Mouse (Mus musculus) C3H10T1/2 (cell line): ENCODE results near the gene Fam114a2. TPM values are rescaled to one million over a fixed set of nuclear protein-coding genes. Genes with fewer than 3 reads are reported as not detected.

Experiments used
- polyA plus RNA-seq, 2 experiments: library from polyadenylated mRNA; unstranded; fragments of >200 nt; fragmentation: generic; extraction: Trizol; gene quantifications; one replicate each; pipeline ENCODE4 v1.2.1; 2012; ENCODE audit warnings: missing spikeins in 2 of 2

The Fam114a2 gene
- 10 to 100 TPM in 1 of 2 experiments, 1 to 10 TPM in 1; 6.4 to 38.8 TPM for polyA plus RNA-seq

DNA sequence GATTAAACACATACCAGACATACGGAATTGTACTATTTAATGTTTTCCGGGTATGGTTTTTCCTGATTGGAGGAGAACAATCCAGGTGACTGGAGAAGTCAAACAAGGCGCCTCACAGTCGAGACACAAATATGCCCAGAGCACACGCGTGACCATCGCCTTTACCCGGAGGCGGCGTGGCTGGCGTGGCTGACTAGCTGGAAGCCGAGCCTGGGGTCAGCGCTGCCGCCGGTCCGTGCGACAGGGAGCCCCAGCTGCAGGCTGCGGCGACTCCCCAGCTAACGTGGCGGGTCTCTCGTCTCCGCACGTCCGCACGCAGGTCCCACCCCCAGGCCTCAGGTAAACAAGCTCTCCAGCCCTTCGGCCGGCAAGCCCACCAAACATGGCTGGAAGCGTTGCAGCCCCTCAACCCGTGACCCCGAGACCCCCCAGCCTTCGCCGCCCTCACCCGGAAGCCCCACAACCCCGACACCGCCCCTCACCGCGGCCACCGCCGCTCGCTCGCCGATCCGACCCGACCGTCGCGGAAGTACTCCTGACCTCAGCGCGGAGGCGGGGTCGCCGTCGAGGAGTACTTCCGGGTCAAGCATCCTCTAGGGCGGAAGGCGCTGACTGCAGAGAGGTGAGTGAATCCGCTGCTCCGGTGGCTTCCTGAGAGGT, at the start of gene Fam114a2, which contains the start of gene Mfap3:
Gene Fam114a2, minus strand, starts transcription at position 527 of the 660 bp plus-strand sequence.
Gene Mfap3, plus strand, starts transcription at position 574 of the 660 bp plus-strand sequence.

Other genes with a start within 250 kb of the Fam114a2 start
- 1 to 10 TPM in 1 of 2 experiments, under 1 TPM in 1; 0.60 to 7.4 TPM for gene Mfap3, start within 50 bp of the Fam114a2 start, polyA plus RNA-seq
- 10 to 100 TPM; 13.9 to 27.3 TPM for gene Galnt10, start 126.8 kb upstream of the Fam114a2 start, polyA plus RNA-seq